Comparison of ENCODE assay signal across 9 mouse cellular contexts in the genomic region with DNA sequence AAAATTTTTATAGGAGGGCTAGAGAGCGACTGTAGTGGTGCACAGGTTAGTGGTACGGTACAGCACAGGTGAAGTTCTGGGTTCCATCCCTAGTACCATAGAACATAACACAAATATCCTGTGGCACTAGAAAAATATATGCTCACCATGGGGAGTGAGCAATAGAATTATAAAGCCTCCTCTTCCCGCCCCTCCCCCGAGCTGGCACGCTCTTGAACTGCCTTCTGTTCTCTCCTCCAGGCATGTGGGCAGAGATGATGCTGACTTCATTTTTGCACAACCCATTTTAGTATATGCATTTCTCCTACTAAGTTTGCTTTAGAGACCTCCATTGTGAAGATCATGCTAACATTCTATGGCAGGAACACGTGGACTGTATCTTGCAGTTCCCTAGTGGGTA.
A peak's percentile ranks its signal among the peaks of the same experiment; 100 is the strongest.
DNase-seq lines count a peak whose midpoint lies in the region; ATAC-seq and TF ChIP-seq lines count a peak whose summit lies in the region.
"Had no signal": no experiment of that assay in that cellular context is flagged by ENCODE, and none has a peak within 500 bp of the region (broad histone marks: within the 10 kb centered on the region; RNA-seq: fewer than 3 reads in every experiment).

No protein-coding gene starts in this region.

- TF ChIP-seq CTCF in brain, embryonic 14.5 days (IDR thresholded peaks at IDR 0.05; ENCODE audit: borderline replicate concordance, extremely low read depth, insufficient read depth, insufficient read length) = no peak
- no peak for TF ChIP-seq CTCF in lung, postnatal 0 days (IDR thresholded peaks at IDR 0.05)

- TF ChIP-seq EP300 in lung, postnatal 0 days (IDR thresholded peaks at IDR 0.05) = no peak

- DNase-seq in forebrain, embryonic 10.5 days (ENCODE audit: extremely low spot score, low spot score) = no peak
- peak; percentile 74 for DNase-seq in brain, embryonic 14.5 days (ENCODE audit: low read depth)
- peak; percentile 79 to 89 for DNase-seq in frontal cortex, adult 2 months (ENCODE audit: extremely low spot score in 1 of 2, low spot score in 1 of 2)
- DNase-seq in left cerebral cortex, postnatal 25 days (ENCODE audit: low spot score in 2 of 2) = peak; percentile 67 to 95
- no peak for DNase-seq in lung, postnatal 0 days (ENCODE audit: low spot score)
- DNase-seq in gastrocnemius, postnatal 25 days = no peak

- no peak overlapping the region for H3K4me3 ChIP-seq in forebrain, embryonic 13.5 days
- no peak overlapping the region for H3K4me3 ChIP-seq in forebrain, embryonic 10.5 days
- no peak overlapping the region for H3K4me3 ChIP-seq in lung, postnatal 0 days (ENCODE audit: low read depth, low read length)
- H3K4me3 ChIP-seq: limb, embryonic 12.5 days had no signal

- H3K4me1 ChIP-seq in forebrain, embryonic 13.5 days = peaks cover 15% of the 10 kb centered on the region
- H3K4me1 ChIP-seq in forebrain, embryonic 10.5 days = no peaks in the 10 kb centered on the region
- no peaks in the 10 kb centered on the region for H3K4me1 ChIP-seq in lung, postnatal 0 days (ENCODE audit: insufficient read depth, low read depth, low read length)
- H3K4me1 ChIP-seq: limb, embryonic 12.5 days had no signal

- WGBS in forebrain, embryonic 13.5 days = 84% methylated on average over 6 of the region's 6 CpGs
- WGBS in forebrain, embryonic 10.5 days = 92% methylated on average over 6 of the region's 6 CpGs
- 83% methylated on average over 6 of the region's 6 CpGs for WGBS in lung, postnatal 0 days

- no peak for TF ChIP-seq POLR2A in brain, embryonic 14.5 days (IDR thresholded peaks at IDR 0.05; ENCODE audit: borderline replicate concordance, extremely low read depth, insufficient read depth, insufficient read length, poor library complexity, severe bottlenecking)

- intact Hi-C loops in left cerebral cortex, postnatal 25 days (cut with DNase I) = loop anchor here (1.0 to 5.0 kb wide), 4 partner anchors 28 to 495 kb away; no protein-coding TSS in a partner anchor

- no peaks in the 10 kb centered on the region for H3K27me3 ChIP-seq in forebrain, embryonic 13.5 days
- no peaks in the 10 kb centered on the region for H3K27me3 ChIP-seq in forebrain, embryonic 10.5 days (ENCODE audit: poor library complexity, severe bottlenecking)
- no peaks in the 10 kb centered on the region for H3K27me3 ChIP-seq in lung, postnatal 0 days (replicated peaks; ENCODE audit: insufficient read depth, low read length)
- H3K27me3 ChIP-seq: limb, embryonic 12.5 days had no signal

- H3K27ac ChIP-seq in forebrain, embryonic 13.5 days = peak overlapping the region; percentile 57; the same call in 1 of the 2 replicates
- H3K27ac ChIP-seq in forebrain, embryonic 10.5 days = no peak overlapping the region
- no peak overlapping the region for H3K27ac ChIP-seq in lung, postnatal 0 days (ENCODE audit: low read length)
- H3K27ac ChIP-seq: limb, embryonic 12.5 days had no signal

- H3K9ac ChIP-seq in forebrain, embryonic 13.5 days = no peak overlapping the region
- H3K9ac ChIP-seq in lung, postnatal 0 days (replicated peaks; ENCODE audit: low read depth) = no peak overlapping the region
- H3K9ac ChIP-seq: limb, embryonic 12.5 days had no signal

- H3K36me3 ChIP-seq in forebrain, embryonic 13.5 days (ENCODE audit: poor library complexity, severe bottlenecking) = peaks cover 50% of the 10 kb centered on the region
- H3K36me3 ChIP-seq in forebrain, embryonic 10.5 days (replicated peaks) = peaks cover 82% of the 10 kb centered on the region
- H3K36me3 ChIP-seq in lung, postnatal 0 days (ENCODE audit: insufficient read depth, low read length) = no peaks in the 10 kb centered on the region

- no peak overlapping the region for H3K4me2 ChIP-seq in forebrain, embryonic 13.5 days
- no peak overlapping the region for H3K4me2 ChIP-seq in lung, postnatal 0 days (replicated peaks; ENCODE audit: low read depth, low read length)
- H3K4me2 ChIP-seq: limb, embryonic 12.5 days had no signal

- peak; percentile 62 for ATAC-seq in forebrain, embryonic 13.5 days
- no peak for ATAC-seq in lung, postnatal 0 days
- no peak for ATAC-seq in megakaryocyte progenitor cell, adult 5-6 weeks (replicated peaks; ENCODE audit: poor library complexity)

- no peaks in the 10 kb centered on the region for H3K9me3 ChIP-seq in forebrain, embryonic 13.5 days (replicated peaks)
- no peaks in the 10 kb centered on the region for H3K9me3 ChIP-seq in forebrain, embryonic 10.5 days
- H3K9me3 ChIP-seq in lung, postnatal 0 days (ENCODE audit: low read length) = no peaks in the 10 kb centered on the region
- H3K9me3 ChIP-seq: limb, embryonic 12.5 days had no signal

Comparison
In these comparisons a context has a peak if more than half of its experiments do, and no peak if none do; other contexts are left out.
1. DNase-seq: peak in brain, embryonic 14.5 days (single experiment), frontal cortex, adult 2 months (2 of 2) and left cerebral cortex, postnatal 25 days (2 of 2); none in forebrain, embryonic 10.5 days (single experiment), lung, postnatal 0 days (single experiment) and gastrocnemius, postnatal 25 days (single experiment).